Mouse (Mus musculus) adrenal gland, adult 8-10 months (tissue): ENCODE results near the gene Mindy3. TPM values are rescaled to one million over a fixed set of nuclear protein-coding genes. Genes with fewer than 3 reads are reported as not detected.

Experiments used
- DNase-seq: peaks from one replicate; pipeline ENCODE4 v3.0.0; 2022
- total RNA-seq, 4 experiments: library from RNA; stranded (reverse); gene quantifications; 2 replicates each; pipeline ENCODE4 v1.2.4; 2022

The Mindy3 gene
- total RNA-seq, 4 experiments from 2014 or later, result 42.5 to 50.1 (median 46.7) TPM

- DNase-seq, result no peak
These were observed 118.6 kb downstream of the Mindy3 start for GRCm38 (mm10) chr2:12300449-12301228.

- DNase-seq, result no peak
These were observed 122.0 kb downstream of the Mindy3 start for GRCm38 (mm10) chr2:12297287-12297686.

Other genes starting within 250 kb of the Mindy3 start
- 10 to 100 TPM; 13.8 to 32.6 (median 24.8) TPM for gene Itga8, start 117.5 kb downstream of the Mindy3 start, total RNA-seq